Mouse (Mus musculus) midbrain, embryonic 16.5 days (tissue): ENCODE data around the gene Il17c. TPM values are rescaled to one million over a fixed set of nuclear protein-coding genes. Genes with fewer than 3 reads are reported as not detected.

Source experiments
- ATAC-seq: fragments of 200-750 bp; cut with Nextera tagmentation; 2 replicates; pipeline ENCODE4 v1.8.0; 2017; ENCODE audit warnings: moderate TSS enrichment
- H3K27ac ChIP-seq: fragments of 300-500 bp; sonication (generic); 2 replicates; pipeline ENCODE4 v1.5.1; 2014; ENCODE audit warnings: mild to moderate bottlenecking, low read length, mixed read lengths
- H3K27me3 ChIP-seq: fragments of 300-500 bp; sonication (generic); 2 replicates; pipeline ENCODE4 v1.6.1; 2014; ENCODE audit warnings: low read depth, low read length, mixed read lengths; ENCODE audit not compliant: control insufficient read depth, insufficient read depth
- H3K36me3 ChIP-seq: fragments of 300-500 bp; sonication (generic); 2 replicates; pipeline ENCODE4 v1.6.1; 2014; ENCODE audit warnings: mild to moderate bottlenecking, low read length, moderate library complexity, mixed read lengths; ENCODE audit not compliant: control insufficient read depth, insufficient read depth
- H3K4me1 ChIP-seq: fragments of 300-500 bp; sonication (generic); 2 replicates; pipeline ENCODE4 v1.6.1; 2014; ENCODE audit warnings: mild to moderate bottlenecking, low read length, mixed read lengths; ENCODE audit not compliant: control insufficient read depth, insufficient read depth
- H3K4me2 ChIP-seq: fragments of 300-500 bp; sonication (generic); 2 replicates; pipeline ENCODE4 v1.6.1; 2014; ENCODE audit warnings: mild to moderate bottlenecking, low read length, mixed read lengths
- H3K4me3 ChIP-seq: fragments of 300-500 bp; sonication (generic); 2 replicates; pipeline ENCODE4 v1.5.1; 2014; ENCODE audit warnings: low read depth, mild to moderate bottlenecking, low read length, moderate library complexity, mixed read lengths
- H3K9ac ChIP-seq: fragments of 300-500 bp; sonication (generic); 2 replicates; pipeline ENCODE4 v1.6.1; 2014; ENCODE audit warnings: low read depth, low read length, mixed read lengths
- H3K9me3 ChIP-seq: fragments of 300-500 bp; sonication (generic); replicated peaks from 2 replicates; pipeline ENCODE4 v1.6.1; 2014; ENCODE audit warnings: mild to moderate bottlenecking, low read length, mixed read lengths; ENCODE audit not compliant: control insufficient read depth, poor library complexity, severe bottlenecking
- WGBS: fragments of 180-500 bp; shearing (Covaris S2); extraction: QIAGEN DNeasy Blood & Tissue Kit; methylation state at CpG from one replicate; pipeline ENCODE4 v1.1.7; 2014; 5-methylcytosine and 5-hydroxymethylcytosine counted together
- polyA plus RNA-seq: library from polyadenylated mRNA; unstranded; fragments of >200 nt; fragmentation: Nextera tagmentation; extraction: Ambion mirVana; gene quantifications from 2 replicates; pipeline ENCODE4 v1.2.1, GENCODE M21; 2015

Il17c gene
- polyA plus RNA-seq, 1 experiment from 2014 or later, result not detected

GRCm38 (mm10) chr8:122444058-122444748, 22.4 kb downstream of the Il17c start:
- H3K4me3 ChIP-seq, result peak overlapping the region; percentile 63
- no peaks in the 10 kb centered on the region for H3K27me3 ChIP-seq
- peak; percentile 26; the same call in 1 of the 2 replicates for ATAC-seq
- H3K4me2 ChIP-seq, result peak overlapping the region; percentile 73
- peak overlapping the region; percentile 97 for H3K27ac ChIP-seq
- no peaks in the 10 kb centered on the region for H3K9me3 ChIP-seq
- 0 out of 2 replicates have a peak, but pooled peaks cover 2% of the 10 kb centered on the region for H3K36me3 ChIP-seq
- peak overlapping the region; percentile 80 for H3K9ac ChIP-seq
- H3K4me1 ChIP-seq, result peaks cover 24% of the 10 kb centered on the region
- WGBS, result 11% methylated on average over 19 of the region's 19 CpGs

GRCm38 (mm10) chr8:122445203-122445602, 23.4 kb downstream of the Il17c start:
- Histone ChIP-seq H3K4me3 (no peak overlapping the region; the same call in 1 of the 2 replicates), H3K4me1 (peaks cover 24% of the 10 kb centered on the region), H3K27ac (peak overlapping the region; percentile 97; the same call in 1 of the 2 replicates), H3K36me3 (no peaks in the 10 kb centered on the region), H3K27me3 (no peaks in the 10 kb centered on the region), H3K9ac (no peak overlapping the region), H3K4me2 (peak overlapping the region; percentile 73), H3K9me3 (no peaks in the 10 kb centered on the region)
- 67% methylated on average over 3 of the region's 3 CpGs for WGBS
- no peak for ATAC-seq

GRCm38 (mm10) chr8:122451161-122451703, 29.4 kb downstream of the Il17c start:
- Histone ChIP-seq H3K4me2 (no peak overlapping the region), H3K36me3 (no peaks in the 10 kb centered on the region), H3K9ac (no peak overlapping the region), H3K4me3 (no peak overlapping the region), H3K27ac (no peak overlapping the region), H3K9me3 (no peaks in the 10 kb centered on the region), H3K27me3 (no peaks in the 10 kb centered on the region; the same call in 1 of the 2 replicates), H3K4me1 (no peaks in the 10 kb centered on the region)
- ATAC-seq, result no peak
- 84% methylated on average over 7 of the region's 7 CpGs for WGBS

- Histone ChIP-seq H3K27me3 (no peaks in the 10 kb centered on the region; the same call in 1 of the 2 replicates), H3K9me3 (no peaks in the 10 kb centered on the region), H3K4me2 (no peak overlapping the region), H3K27ac (no peak overlapping the region), H3K36me3 (no peaks in the 10 kb centered on the region), H3K4me3 (no peak overlapping the region), H3K9ac (no peak overlapping the region), H3K4me1 (no peaks in the 10 kb centered on the region)
- ATAC-seq, result no peak
- 88% methylated on average over 10 of the region's 10 CpGs for WGBS
These were observed 30.3 kb downstream of the Il17c start for GRCm38 (mm10) chr8:122452154-122452553.

- Histone ChIP-seq H3K27me3 (peaks cover 8% of the 10 kb centered on the region), H3K27ac (no peak overlapping the region), H3K9ac (no peak overlapping the region), H3K4me1 (no peaks in the 10 kb centered on the region), H3K4me3 (no peak overlapping the region), H3K9me3 (no peaks in the 10 kb centered on the region), H3K36me3 (no peaks in the 10 kb centered on the region), H3K4me2 (no peak overlapping the region)
- WGBS, result 91% methylated on average over 6 of the region's 6 CpGs
- ATAC-seq, result no peak
These were observed 32.6 kb downstream of the Il17c start for GRCm38 (mm10) chr8:122454409-122454808.

- no peak overlapping the region for H3K4me3 ChIP-seq
- WGBS, result 72% methylated on average over 11 of the region's 11 CpGs
- H3K27ac ChIP-seq, result no peak overlapping the region
- no peaks in the 10 kb centered on the region for H3K9me3 ChIP-seq
- peaks cover 34% of the 10 kb centered on the region for H3K27me3 ChIP-seq
- peaks cover 11% of the 10 kb centered on the region for H3K4me1 ChIP-seq
- no peaks in the 10 kb centered on the region for H3K36me3 ChIP-seq
- H3K9ac ChIP-seq, result no peak overlapping the region
- H3K4me2 ChIP-seq, result no peak overlapping the region
- no peak for ATAC-seq
These were observed 35.4 kb downstream of the Il17c start for GRCm38 (mm10) chr8:122457171-122457570.

GRCm38 (mm10) chr8:122459218-122459900, 37.5 kb downstream of the Il17c start:
- H3K27me3 ChIP-seq, result peaks cover 37% of the 10 kb centered on the region
- 61% methylated on average over 6 of the region's 6 CpGs for WGBS
- H3K9me3 ChIP-seq, result no peaks in the 10 kb centered on the region
- peaks cover 11% of the 10 kb centered on the region for H3K4me1 ChIP-seq
- no peak overlapping the region for H3K4me2 ChIP-seq
- no peak overlapping the region for H3K4me3 ChIP-seq
- ATAC-seq, result no peak
- no peak overlapping the region for H3K9ac ChIP-seq
- H3K27ac ChIP-seq, result no peak overlapping the region
- no peaks in the 10 kb centered on the region for H3K36me3 ChIP-seq

GRCm38 (mm10) chr8:122459990-122460389, 38.2 kb downstream of the Il17c start:
- Histone ChIP-seq H3K4me1 (peaks cover 11% of the 10 kb centered on the region), H3K36me3 (no peaks in the 10 kb centered on the region), H3K9me3 (no peaks in the 10 kb centered on the region), H3K4me2 (peak overlapping the region; percentile 90), H3K9ac (no peak overlapping the region), H3K27me3 (peaks cover 37% of the 10 kb centered on the region), H3K4me3 (peak overlapping the region; percentile 42), H3K27ac (no peak overlapping the region)
- 29% methylated on average over 7 of the region's 7 CpGs for WGBS
- no peak for ATAC-seq
